8 mouse cellular contexts compared by ENCODE assay signal in genomic region chr10:74848372-74848771, GRCm38 (mm10).
DNase-seq lines count a peak whose midpoint lies in the region; ATAC-seq and TF ChIP-seq lines count a peak whose summit lies in the region.

No protein-coding gene starts in this region.

- TF ChIP-seq EP300 in liver, postnatal 0 days (IDR thresholded peaks at IDR 0.05; ENCODE audit: low read depth) = no peak

- TF ChIP-seq CTCF in cortical plate, adult 2 months (IDR thresholded peaks at IDR 0.05; ENCODE audit: extremely low read depth, insufficient read depth, low read length) = peak; percentile 72
- peak; percentile 74 for TF ChIP-seq CTCF in liver, postnatal 0 days (IDR thresholded peaks at IDR 0.05; ENCODE audit: low read depth)

- no peak overlapping the region for H3K9ac ChIP-seq in liver, postnatal 0 days (replicated peaks)

- peak; percentile 71 for ATAC-seq in granulocyte monocyte progenitor cell, adult 5-6 weeks (replicated peaks; ENCODE audit: poor library complexity, severe bottlenecking)
- no peak for ATAC-seq in liver, postnatal 0 days
- ATAC-seq in megakaryocyte, adult 5-6 weeks (ENCODE audit: poor library complexity, severe bottlenecking) = no peak

- H3K4me2 ChIP-seq in liver, postnatal 0 days (ENCODE audit: low read depth, low read length) = no peak overlapping the region

- H3K27ac ChIP-seq in cortical plate, adult 2 months (ENCODE audit: insufficient read depth, low read length) = no peak overlapping the region
- no peak overlapping the region for H3K27ac ChIP-seq in liver, postnatal 0 days (ENCODE audit: low read depth)

- 9% methylated on average over 7 of the region's 7 CpGs for WGBS in liver, postnatal 0 days (ENCODE audit: insufficient replicate concordance)

- H3K36me3 ChIP-seq in liver, postnatal 0 days (replicated peaks; ENCODE audit: insufficient read depth, low read length) = no peaks in the 10 kb centered on the region

- no peaks in the 10 kb centered on the region for H3K4me1 ChIP-seq in cortical plate, adult 2 months (ENCODE audit: control insufficient read depth, insufficient read depth, low read length)
- H3K4me1 ChIP-seq in liver, postnatal 0 days (ENCODE audit: insufficient read depth) = no peaks in the 10 kb centered on the region

- TF ChIP-seq POLR2A in cortical plate, adult 2 months (IDR thresholded peaks at IDR 0.05; ENCODE audit: extremely low read depth, insufficient read depth, low read length) = no peak

- H3K4me3 ChIP-seq in cortical plate, adult 2 months (ENCODE audit: insufficient read depth, low read length) = no peak overlapping the region
- H3K4me3 ChIP-seq in liver, postnatal 0 days (ENCODE audit: low read depth, low read length) = no peak overlapping the region

- H3K27me3 ChIP-seq in liver, postnatal 0 days (ENCODE audit: insufficient read depth, low read length) = no peaks in the 10 kb centered on the region

- no peaks in the 10 kb centered on the region for H3K9me3 ChIP-seq in liver, postnatal 0 days (ENCODE audit: low read length)

- peak; percentile 41 for DNase-seq in B cell, adult 2 months
- DNase-seq in WW6 (ENCODE audit: low read depth, low spot score) = peak; percentile 53
- peak; percentile 50 to 84 for DNase-seq in kidney, postnatal 36 days
- DNase-seq in liver, postnatal 0 days = peak; percentile 60
- DNase-seq in ovary, postnatal 14 days (ENCODE audit: low spot score) = peak; percentile 73
